Mouse (Mus musculus): Measurements from ENCODE around the gene 1810010H24Rik. TPM values are rescaled to one million over a fixed set of nuclear protein-coding genes. Genes with fewer than 3 reads are reported as not detected.

The 1810010H24Rik gene
- 5.6 and 7.3 TPM in 2 replicates for polyA plus RNA-seq (2012; rRNA removed; ENCODE audit: low replicate concordance)

GRCm38 (mm10) chr11:107025411-107026321 is at the start of gene 1810010H24Rik:
Gene 1810010H24Rik, plus strand, starts transcription at chr11:107025681.

GRCm38 (mm10) chr11:106999151-106999948 is 26.1 kb upstream of the 1810010H24Rik start, which contains the start of gene Kpna2:
Gene Kpna2, minus strand, starts transcription at chr11:106999541.

Other genes with a start within 250 kb of the 1810010H24Rik start
- gene Polg2, start 246.1 kb upstream of the 1810010H24Rik start, polyA plus RNA-seq (2012; rRNA removed; ENCODE audit: low replicate concordance): 7.7 and 9.0 TPM in 2 replicates
- 317 and 863 TPM in 2 replicates for gene Ddx5, start 236.5 kb upstream of the 1810010H24Rik start, polyA plus RNA-seq (2012; rRNA removed; ENCODE audit: low replicate concordance)
- gene Cep95, start 236.4 kb upstream of the 1810010H24Rik start, polyA plus RNA-seq (2012; rRNA removed; ENCODE audit: low replicate concordance): 2.6 and 4.6 TPM in 2 replicates
- 6.9 and 10.0 TPM in 2 replicates for gene Smurf2, start 105.0 kb upstream of the 1810010H24Rik start, polyA plus RNA-seq (2012; rRNA removed; ENCODE audit: low replicate concordance)
- 18.8 and 29.7 TPM in 2 replicates for gene Kpna2, start 26.1 kb upstream of the 1810010H24Rik start, polyA plus RNA-seq (2012; rRNA removed; ENCODE audit: low replicate concordance)
- gene Bptf, start 106.4 kb downstream of the 1810010H24Rik start, polyA plus RNA-seq (2012; rRNA removed; ENCODE audit: low replicate concordance): 19.3 and 33.4 TPM in 2 replicates
- 4.8 and 11.1 TPM in 2 replicates for gene Nol11, start 163.7 kb downstream of the 1810010H24Rik start, polyA plus RNA-seq (2012; rRNA removed; ENCODE audit: low replicate concordance)

Measured in mammary gland, adult 2 months (tissue).